ENCODE assay signal across 16 mouse cellular contexts in the genomic region with DNA sequence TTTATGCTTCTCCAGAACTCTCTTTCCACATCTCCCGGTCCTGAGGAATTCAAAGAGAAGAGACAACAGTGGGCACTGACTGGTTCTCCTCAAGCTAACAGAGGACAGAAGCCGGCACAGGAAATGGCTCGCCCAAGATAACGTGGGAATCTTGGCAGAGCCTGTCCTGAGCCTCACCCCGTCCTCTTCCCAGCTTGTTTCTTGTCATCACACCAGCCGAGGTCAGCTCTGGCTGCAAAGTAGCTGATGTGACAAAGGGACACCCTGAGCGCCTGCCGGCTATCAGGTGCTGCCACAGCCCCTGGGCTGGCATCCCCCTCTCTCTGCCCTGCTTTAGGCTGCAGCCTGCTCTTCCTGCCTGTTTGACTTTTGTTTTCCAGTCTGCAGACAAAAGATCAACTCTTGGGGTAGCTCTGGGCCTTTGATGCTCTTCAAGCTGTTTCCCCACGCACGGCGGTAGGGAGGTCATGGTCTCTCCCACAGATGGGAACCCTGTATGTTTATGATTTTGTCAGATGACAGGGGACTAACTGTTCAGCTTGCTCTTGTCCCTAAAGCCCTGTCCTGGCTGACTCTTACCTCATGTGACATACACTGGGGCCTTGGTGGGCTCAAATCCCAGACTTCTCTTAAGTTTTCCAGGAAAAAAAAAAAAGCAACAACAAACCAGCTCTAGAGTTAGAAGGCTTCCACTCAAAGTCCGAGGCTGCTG. TPM values are rescaled to one million over a fixed set of nuclear protein-coding genes. Genes with fewer than 3 reads are reported as not detected.
DNase-seq lines count a peak whose midpoint lies in the region; ATAC-seq lines count a peak whose summit lies in the region.
"Had no signal": no experiment of that assay in that cellular context is flagged by ENCODE, and none has a peak within 500 bp of the region (broad histone marks: within the 10 kb centered on the region; RNA-seq: fewer than 3 reads in every experiment).

No protein-coding gene starts in this region.

- H3K4me1 ChIP-seq in heart, embryonic 10.5 days = peaks cover 30% of the 10 kb centered on the region
- peaks cover 8% of the 10 kb centered on the region for H3K4me1 ChIP-seq in lung, embryonic 16.5 days (replicated peaks; ENCODE audit: control insufficient read depth, insufficient read depth, low read length)
- H3K4me1 ChIP-seq: limb, embryonic 10.5 days had no signal

- 26% methylated on average over 12 of the region's 12 CpGs for WGBS in heart, embryonic 10.5 days
- WGBS in lung, embryonic 16.5 days = 22% methylated on average over 12 of the region's 12 CpGs

- peak; percentile 88 for ATAC-seq in lung, embryonic 16.5 days (ENCODE audit: low read depth)
- ATAC-seq: CD4-positive, CD25-positive, alpha-beta regulatory T cell, adult 4 months; intestine, embryonic 16.5 days; midbrain, embryonic 16.5 days had no signal

- peak overlapping the region; percentile 15; the same call in 1 of the 2 replicates for H3K4me2 ChIP-seq in lung, embryonic 16.5 days (ENCODE audit: low read depth, low read length)

- peak overlapping the region; percentile 16; the same call in 1 of the 2 replicates for H3K27ac ChIP-seq in heart, embryonic 10.5 days
- peak overlapping the region; percentile 78 for H3K27ac ChIP-seq in lung, embryonic 16.5 days (ENCODE audit: low read length)
- H3K27ac ChIP-seq: forebrain, embryonic 10.5 days; limb, embryonic 10.5 days had no signal

- no peaks in the 10 kb centered on the region for H3K36me3 ChIP-seq in heart, embryonic 10.5 days
- H3K36me3 ChIP-seq in lung, embryonic 16.5 days (ENCODE audit: control insufficient read depth, insufficient read depth, low read length) = no peaks in the 10 kb centered on the region
- H3K36me3 ChIP-seq: forebrain, embryonic 10.5 days; limb, embryonic 10.5 days had no signal

- peaks cover 2% of the 10 kb centered on the region; the same call in 1 of the 2 replicates for H3K27me3 ChIP-seq in heart, embryonic 10.5 days (ENCODE audit: insufficient read depth, poor library complexity, severe bottlenecking)
- H3K27me3 ChIP-seq in lung, embryonic 16.5 days (ENCODE audit: control insufficient read depth, insufficient read depth, low read depth, low read length) = no peaks in the 10 kb centered on the region

- no peak overlapping the region for H3K4me3 ChIP-seq in heart, embryonic 10.5 days
- no peak overlapping the region for H3K4me3 ChIP-seq in lung, embryonic 16.5 days (ENCODE audit: low read length)
- H3K4me3 ChIP-seq: forebrain, embryonic 10.5 days; limb, embryonic 10.5 days had no signal

- intact Hi-C loops in heart, postnatal 25 days (cut with DNase I) = loop anchor here (2.0 to 10.0 kb wide), 2 partner anchors 18 to 584 kb away; a partner anchor contains a TSS

- H3K9ac ChIP-seq in lung, embryonic 16.5 days (ENCODE audit: low read length) = no peak overlapping the region

- no peaks in the 10 kb centered on the region for H3K9me3 ChIP-seq in heart, embryonic 10.5 days
- H3K9me3 ChIP-seq in lung, embryonic 16.5 days (ENCODE audit: control insufficient read depth, low read length) = no peaks in the 10 kb centered on the region
- H3K9me3 ChIP-seq: forebrain, embryonic 10.5 days; limb, embryonic 10.5 days had no signal

- peak; percentile 29 to 44 for DNase-seq in kidney, postnatal 36 days
- no peak for DNase-seq in kidney, postnatal 10 days
- no peak for DNase-seq in heart, embryonic 10.5 days (ENCODE audit: low spot score)
- peak; percentile 46 for DNase-seq in heart, postnatal 25 days (ENCODE audit: low spot score)
- no peak for DNase-seq in right cerebral cortex, postnatal 25 days
- no peak for DNase-seq in frontal cortex, postnatal 14 days (ENCODE audit: low spot score in 2 of 2)
- DNase-seq in layer of hippocampus, postnatal 36 days = no peak
- DNase-seq: cerebellum, postnatal 10 days; layer of hippocampus, adult 9-11 months had no signal

RNA-seq across cellular contexts. Expression of a gene that starts 14.8 kb away (rescaled TPM):
- 83.2 TPM in 2 replicates for polyA plus RNA-seq in heart, embryonic 10.5 days (2016; fragmentation: Nextera tagmentation; extraction: Ambion mirVana)
- total RNA-seq in heart, postnatal 25 days (2021) = 10 to 100 TPM; 49.2 to 50.6 TPM
- polyA plus RNA-seq in lung, embryonic 16.5 days (2015; fragmentation: Nextera tagmentation; extraction: Ambion mirVana) = 58.1 and 64.5 TPM in 2 replicates
- total RNA-seq in layer of hippocampus, postnatal 36 days (2021) = 10 to 100 TPM; 51.2 to 59.5 TPM

RNA-seq across cellular contexts. Expression of a gene that starts 55.5 kb away (rescaled TPM):
- 32.7 and 48.8 TPM in 2 replicates for polyA plus RNA-seq in heart, embryonic 10.5 days (2016; fragmentation: Nextera tagmentation; extraction: Ambion mirVana)
- total RNA-seq in heart, postnatal 25 days (2021) = 10 to 100 TPM; 11.1 to 12.5 TPM
- 41.2 and 43.5 TPM in 2 replicates for polyA plus RNA-seq in lung, embryonic 16.5 days (2015; fragmentation: Nextera tagmentation; extraction: Ambion mirVana)
- 1 to 10 TPM; 1.5 to 2.1 TPM for total RNA-seq in layer of hippocampus, postnatal 36 days (2021)
- total RNA-seq: neutrophil, adult 5-6 weeks had no signal
- polyA plus RNA-seq: CD4-positive, CD25-positive, alpha-beta regulatory T cell, adult 4 months had no signal

Comparison
In these comparisons a context has a peak if more than half of its experiments do, and no peak if none do; other contexts are left out.
1. DNase-seq: peak in kidney, postnatal 36 days (2 of 2) and heart, postnatal 25 days (single experiment); none in kidney, postnatal 10 days (single experiment), heart, embryonic 10.5 days (single experiment), right cerebral cortex, postnatal 25 days (single experiment), frontal cortex, postnatal 14 days (0 of 2) and layer of hippocampus, postnatal 36 days (0 of 2).